Mouse (Mus musculus): Measurements from ENCODE around the gene Adcy4. TPM values are rescaled to one million over a fixed set of nuclear protein-coding genes. Genes with fewer than 3 reads are reported as not detected.

Adcy4 gene
- polyA plus RNA-seq, 1 experiment, result 3.7 TPM

DNA sequence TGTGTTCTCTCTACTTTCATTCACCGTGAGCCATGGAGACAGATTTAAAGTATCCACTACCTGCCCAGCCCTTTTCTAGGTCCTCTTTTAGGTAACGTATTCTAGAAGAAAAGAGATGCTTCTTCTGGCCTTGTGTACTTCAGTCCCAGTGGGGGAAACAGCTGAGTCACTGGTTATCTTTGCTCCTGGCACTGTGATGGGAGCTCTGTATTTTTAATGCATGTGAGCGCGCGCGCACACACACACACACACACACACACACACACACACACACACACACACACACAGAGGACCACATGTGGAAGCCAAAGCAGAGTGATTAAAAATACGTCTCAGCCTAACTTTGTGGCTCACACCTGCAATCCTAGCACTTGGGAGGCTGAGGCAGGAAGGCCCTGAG is 60.5 kb downstream of the Adcy4 start:
- WGBS, result 94% methylated on average over 7 of the region's 7 CpGs
- DNase-seq (ENCODE audit: low read depth, low spot score), result no peak

DNA sequence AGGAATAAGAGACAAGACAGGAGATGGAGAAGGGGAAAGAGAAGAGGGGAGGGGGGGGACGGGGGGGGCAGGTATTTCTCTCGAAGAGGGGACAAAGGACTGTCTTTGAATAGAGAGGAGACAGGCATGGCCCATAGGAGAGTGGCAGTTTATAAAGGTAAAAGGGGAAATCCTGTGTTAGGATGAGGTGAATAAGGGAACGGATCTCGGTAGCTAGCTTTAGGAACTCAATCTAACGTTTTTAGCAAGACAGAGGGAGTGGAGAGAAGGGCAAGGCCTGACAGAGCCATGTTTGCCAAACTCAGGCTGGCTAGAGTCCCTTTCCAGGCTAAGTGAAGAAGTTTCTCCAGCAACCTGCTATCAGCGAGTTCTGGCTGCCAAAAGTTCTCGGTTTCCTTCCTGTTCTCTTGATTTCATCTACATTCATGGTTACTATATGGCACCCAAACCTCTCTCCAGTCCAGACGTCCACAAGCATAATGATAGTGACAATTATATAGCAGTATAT is 61.4 kb downstream of the Adcy4 start:
- no peak for DNase-seq (ENCODE audit: low read depth, low spot score)
- WGBS, result 51% methylated on average over 8 of the region's 8 CpGs

DNA sequence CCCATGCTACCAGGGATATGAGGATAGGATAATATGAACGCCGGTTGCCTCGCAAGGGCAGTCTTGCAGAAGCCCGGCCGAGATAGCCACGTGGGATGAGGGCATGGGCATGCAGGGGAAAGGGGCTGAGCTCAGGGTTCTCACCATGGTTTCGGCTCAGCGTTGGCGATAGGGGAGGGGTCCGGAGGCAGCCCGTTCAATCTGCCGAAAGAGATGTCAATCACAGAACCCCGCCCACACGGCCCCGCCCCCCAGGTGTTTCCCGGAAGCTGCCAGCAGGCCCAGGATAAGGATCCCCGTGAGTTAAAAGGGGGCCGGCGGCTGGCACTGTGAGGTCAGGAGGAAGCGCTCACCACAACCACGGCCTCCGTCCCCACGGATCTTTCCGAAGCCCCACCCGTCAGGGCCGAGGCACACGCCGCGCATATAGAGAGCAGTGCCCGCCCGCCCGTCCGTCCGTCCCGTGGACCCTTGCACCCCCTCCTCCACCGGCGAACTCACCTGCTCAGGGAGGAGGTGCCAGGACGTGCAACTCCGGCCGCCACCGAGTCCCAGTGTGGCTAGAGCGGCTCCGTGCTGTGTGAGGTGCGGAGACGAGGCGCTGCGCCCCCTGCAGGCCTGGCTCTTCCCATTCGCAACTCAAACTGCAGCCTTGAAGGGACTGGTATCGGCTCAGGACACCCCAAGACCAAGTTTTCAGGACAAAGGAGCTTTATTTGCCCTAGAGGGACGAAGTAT is 62.0 kb downstream of the Adcy4 start, which contains the start of gene Rabggta:
Gene Rabggta, minus strand, starts transcription at position 564 of the 738 bp plus-strand sequence.
- under 1% methylated on average over 50 of the region's 50 CpGs for WGBS

DNA sequence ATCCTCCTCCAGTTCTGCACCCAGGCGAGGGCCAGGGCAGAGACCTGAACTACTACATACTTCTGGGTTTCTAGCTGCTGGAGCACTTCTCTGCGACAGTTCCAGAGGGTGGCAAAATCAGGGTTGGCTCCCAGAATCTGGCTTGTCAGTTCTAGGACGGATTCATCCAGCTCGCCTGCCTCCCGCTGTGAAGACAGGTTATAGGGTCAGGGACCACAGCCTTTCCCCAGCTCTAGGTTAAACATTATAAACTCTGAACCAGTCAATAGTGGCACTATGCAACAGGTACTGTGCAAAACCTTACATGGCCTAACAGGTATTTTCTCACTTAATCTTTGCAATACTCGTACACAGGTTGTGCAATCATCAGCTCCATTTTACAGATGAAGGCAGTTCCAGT is 62.8 kb downstream of the Adcy4 start:
- DNase-seq (ENCODE audit: low read depth, low spot score), result no peak
- 84% methylated on average over 6 of the region's 6 CpGs for WGBS

More for the DNA sequence above, 62.0 kb downstream of the Adcy4 start, which contains the start of gene Rabggta:
- peak; percentile 86 for DNase-seq (ENCODE audit: low read depth, low spot score)

DNA sequence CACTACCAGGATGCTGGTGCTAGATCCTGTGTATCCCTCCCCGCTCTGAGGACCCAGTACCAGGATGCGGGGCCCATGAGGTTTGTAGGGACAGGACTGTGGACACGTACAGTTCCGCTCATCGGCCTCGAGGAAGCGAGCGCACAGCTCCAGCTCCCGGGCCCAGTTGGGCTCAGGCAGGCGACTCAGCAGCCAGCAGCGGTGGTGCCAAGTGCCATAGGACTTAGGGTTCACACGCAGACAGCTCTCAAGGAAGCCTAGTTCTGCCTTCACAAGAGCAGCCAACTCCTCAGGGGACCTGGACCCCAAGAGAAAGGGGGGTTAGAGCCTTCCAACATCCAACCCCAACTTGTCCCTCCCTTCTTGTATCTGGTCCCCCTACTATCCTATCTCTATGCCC is 63.2 kb downstream of the Adcy4 start:
- 94% methylated on average over 12 of the region's 12 CpGs for WGBS
- no peak for DNase-seq (ENCODE audit: low read depth, low spot score)

DNA sequence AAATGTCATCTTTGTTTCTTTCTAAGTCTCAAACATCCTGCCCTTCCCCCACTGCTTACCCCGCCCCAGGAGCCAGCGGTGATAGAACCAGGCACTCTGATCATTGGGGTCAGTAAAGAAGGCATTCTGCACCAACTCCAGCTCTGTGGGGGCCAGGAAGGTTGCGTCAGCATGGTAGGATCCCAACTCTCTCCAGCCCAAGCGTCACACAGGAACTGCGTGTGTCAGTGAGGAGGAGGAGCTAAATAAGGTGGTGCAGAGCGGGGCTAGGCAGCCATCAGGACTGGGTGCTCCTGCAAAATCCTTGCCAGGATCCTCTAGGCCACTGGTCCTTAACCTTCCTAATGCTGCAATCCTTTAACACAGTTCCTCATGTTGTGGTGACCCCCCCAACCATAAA is 64.2 kb downstream of the Adcy4 start:
- DNase-seq (ENCODE audit: low read depth, low spot score), result no peak
- WGBS, result 92% methylated on average over 6 of the region's 6 CpGs

Other genes starting within 250 kb of the Adcy4 start
- gene Pck2, start 243.8 kb downstream of the Adcy4 start, polyA plus RNA-seq (2012; rRNA removed), result 30.9 and 33.5 TPM in 2 replicates
- gene Dcaf11, start 224.1 kb downstream of the Adcy4 start, polyA plus RNA-seq (2012; rRNA removed), result 112 and 152 TPM in 2 replicates
- 0.25 and 0.82 TPM in 2 replicates for gene A730061H03Rik, start 223.7 kb downstream of the Adcy4 start, polyA plus RNA-seq (2012; rRNA removed)
- gene Fitm1, start 208.5 kb downstream of the Adcy4 start, polyA plus RNA-seq (2012; rRNA removed), result 0.11 and 0.12 TPM in 2 replicates
- gene Psme1, start 206.0 kb downstream of the Adcy4 start, polyA plus RNA-seq (2012; rRNA removed), result 250 and 259 TPM in 2 replicates
- 10.1 and 16.2 TPM in 2 replicates for gene Emc9, start 198.8 kb downstream of the Adcy4 start, polyA plus RNA-seq (2012; rRNA removed)
- gene Psme2, start 193.0 kb downstream of the Adcy4 start, polyA plus RNA-seq (2012; rRNA removed), result 357 and 385 TPM in 2 replicates
- gene Rnf31, start 192.4 kb downstream of the Adcy4 start, polyA plus RNA-seq (2012; rRNA removed), result 32.1 and 48.2 TPM in 2 replicates
- gene Irf9, start 180.5 kb downstream of the Adcy4 start, polyA plus RNA-seq (2012; rRNA removed), result 38.5 and 55.1 TPM in 2 replicates
- gene Rec8, start 166.1 kb downstream of the Adcy4 start, polyA plus RNA-seq (2012; rRNA removed), result 1.3 and 4.7 TPM in 2 replicates
- gene Ipo4, start 148.1 kb downstream of the Adcy4 start, polyA plus RNA-seq (2012; rRNA removed), result 39.2 and 46.0 TPM in 2 replicates
- gene Gm49378, start 146.2 kb downstream of the Adcy4 start, polyA plus RNA-seq (2012; rRNA removed), result 2.2 and 2.3 TPM in 2 replicates
- gene Tm9sf1, start 140.3 kb downstream of the Adcy4 start, polyA plus RNA-seq (2012; rRNA removed), result 96.9 and 108 TPM in 2 replicates
- gene Tssk4, start 133.9 kb downstream of the Adcy4 start, polyA plus RNA-seq (2012; rRNA removed), result 1.4 and 2.1 TPM in 2 replicates
- 44.6 and 50.6 TPM in 2 replicates for gene Mdp1, start 123.6 kb downstream of the Adcy4 start, polyA plus RNA-seq (2012; rRNA removed)
- 17.8 and 18.8 TPM in 2 replicates for gene Gmpr2, start 112.2 kb downstream of the Adcy4 start, polyA plus RNA-seq (2012; rRNA removed)
- gene Nedd8, start 112.0 kb downstream of the Adcy4 start, polyA plus RNA-seq (2012; rRNA removed), result 329 and 342 TPM in 2 replicates
- gene Tinf2, start 102.3 kb downstream of the Adcy4 start, polyA plus RNA-seq (2012; rRNA removed), result 16.5 and 22.5 TPM in 2 replicates
- gene Tgm1, start 70.2 kb downstream of the Adcy4 start, polyA plus RNA-seq (2012; rRNA removed), result 1.0 and 1.1 TPM in 2 replicates
- 34.3 and 42.9 TPM in 2 replicates for gene Rabggta, start 61.8 kb downstream of the Adcy4 start, polyA plus RNA-seq (2012; rRNA removed)
- 78.0 and 141 TPM in 2 replicates for gene Dhrs1, start 38.4 kb downstream of the Adcy4 start, polyA plus RNA-seq (2012; rRNA removed)
- 16.0 and 21.7 TPM in 2 replicates for gene Nop9, start 38.4 kb downstream of the Adcy4 start, polyA plus RNA-seq (2012; rRNA removed)
- 335 and 566 TPM in 2 replicates for gene Cideb, start 25.6 kb downstream of the Adcy4 start, polyA plus RNA-seq (2012; rRNA removed)
- gene Ltb4r2, start 22.7 kb downstream of the Adcy4 start, polyA plus RNA-seq (2012; rRNA removed), result 3.5 and 11.3 TPM in 2 replicates
- 4.9 and 8.2 TPM in 2 replicates for gene Ltb4r1, start 18.1 kb downstream of the Adcy4 start, polyA plus RNA-seq (2012; rRNA removed)
- 86.5 and 89.2 TPM in 2 replicates for gene Ripk3, start 4.8 kb upstream of the Adcy4 start, polyA plus RNA-seq (2012; rRNA removed)
- 5.7 and 7.3 TPM in 2 replicates for gene Nfatc4, start 39.0 kb upstream of the Adcy4 start, polyA plus RNA-seq (2012; rRNA removed)
- gene Nynrin, start 69.9 kb upstream of the Adcy4 start, polyA plus RNA-seq (2012; rRNA removed), result 1.7 and 2.1 TPM in 2 replicates
- gene Cbln3, start 100.3 kb upstream of the Adcy4 start, polyA plus RNA-seq (2012; rRNA removed), result 0.47 and 0.84 TPM in 2 replicates
- 21.0 and 31.9 TPM in 2 replicates for gene Khnyn, start 100.9 kb upstream of the Adcy4 start, polyA plus RNA-seq (2012; rRNA removed)
- gene Sdr39u1, start 116.2 kb upstream of the Adcy4 start, polyA plus RNA-seq (2012; rRNA removed), result 56.0 and 60.7 TPM in 2 replicates
- gene Cma1, start 160.6 kb upstream of the Adcy4 start, polyA plus RNA-seq (2012; rRNA removed), result 0.20 and 0.21 TPM in 2 replicates
- gene Cma2, start 166.9 kb upstream of the Adcy4 start, polyA plus RNA-seq (2012; rRNA removed), result 3.0 TPM in 1 of 2 replicates, not detected in the other
- gene Mcpt1, start 233.9 kb upstream of the Adcy4 start, polyA plus RNA-seq (2012; rRNA removed), result 6.1 and 74.1 TPM in 2 replicates
- gene Mcpt9, start 246.4 kb upstream of the Adcy4 start, polyA plus RNA-seq (2012; rRNA removed), result 0.06 and 0.21 TPM in 2 replicates

All from large intestine, adult 2 months (tissue).